Comparison of ENCODE assay signal across 15 mouse cellular contexts in genomic region chr16:4522879-4523278, GRCm38 (mm10). TPM values are rescaled to one million over a fixed set of nuclear protein-coding genes. Genes with fewer than 3 reads are reported as not detected.
A peak's percentile ranks its signal among the peaks of the same experiment; 100 is the strongest.
DNase-seq lines count a peak whose midpoint lies in the region; ATAC-seq and TF ChIP-seq lines count a peak whose summit lies in the region.
"Had no signal": no experiment of that assay in that cellular context is flagged by ENCODE, and none has a peak within 500 bp of the region (broad histone marks: within the 10 kb centered on the region; RNA-seq: fewer than 3 reads in every experiment).

No protein-coding gene starts in this region.

- peak overlapping the region; percentile 99 for H3K27ac ChIP-seq in gastrocnemius, adult 2 months
- peak overlapping the region; percentile 97 for H3K27ac ChIP-seq in heart, embryonic 13.5 days (replicated peaks)
- H3K27ac ChIP-seq in limb, embryonic 13.5 days: no peak overlapping the region
- H3K27ac ChIP-seq: forebrain, embryonic 15.5 days; liver, embryonic 13.5 days had no signal

- peak overlapping the region; percentile 65 for H3K4me2 ChIP-seq in heart, embryonic 13.5 days
- no peak overlapping the region for H3K4me2 ChIP-seq in limb, embryonic 13.5 days (replicated peaks)
- H3K4me2 ChIP-seq: forebrain, embryonic 15.5 days; liver, embryonic 13.5 days had no signal

- H3K36me3 ChIP-seq in heart, embryonic 13.5 days: 0 out of 2 replicates have a peak, but pooled peaks cover 4% of the 10 kb centered on the region
- H3K36me3 ChIP-seq in limb, embryonic 13.5 days: peaks cover 5% of the 10 kb centered on the region; the same call in 1 of the 2 replicates
- H3K36me3 ChIP-seq: forebrain, embryonic 15.5 days; liver, embryonic 13.5 days had no signal

- peaks cover 50% of the 10 kb centered on the region for H3K4me1 ChIP-seq in heart, embryonic 13.5 days
- peaks cover 26% of the 10 kb centered on the region for H3K4me1 ChIP-seq in limb, embryonic 13.5 days

- H3K9me3 ChIP-seq in heart, embryonic 13.5 days: 0 out of 2 replicates have a peak, but pooled peaks cover 6% of the 10 kb centered on the region
- peaks cover 5% of the 10 kb centered on the region; the same call in 1 of the 2 replicates for H3K9me3 ChIP-seq in limb, embryonic 13.5 days
- H3K9me3 ChIP-seq: forebrain, embryonic 15.5 days; liver, embryonic 13.5 days had no signal

- no peak for TF ChIP-seq CTCF in gastrocnemius, adult 2 months (IDR thresholded peaks at IDR 0.05)

- peak overlapping the region; percentile 81 for H3K4me3 ChIP-seq in gastrocnemius, adult 2 months
- H3K4me3 ChIP-seq in heart, embryonic 13.5 days: peak overlapping the region; percentile 58
- H3K4me3 ChIP-seq in limb, embryonic 13.5 days: peak overlapping the region; percentile 12; the same call in 1 of the 2 replicates
- H3K4me3 ChIP-seq: forebrain, embryonic 15.5 days; liver, embryonic 13.5 days had no signal

- H3K27me3 ChIP-seq in heart, embryonic 13.5 days (replicated peaks): no peaks in the 10 kb centered on the region
- no peaks in the 10 kb centered on the region for H3K27me3 ChIP-seq in limb, embryonic 13.5 days
- H3K27me3 ChIP-seq: forebrain, embryonic 15.5 days; liver, embryonic 13.5 days; Patski had no signal

- no peak for ATAC-seq in heart, embryonic 13.5 days (ENCODE audit: extremely low read depth, insufficient number of reproducible peaks, low FRiP score, low TSS enrichment)
- no peak; the same call in 1 of the 2 replicates for ATAC-seq in limb, embryonic 13.5 days (ENCODE audit: low FRiP score, low read depth)
- ATAC-seq: forebrain, embryonic 15.5 days; Patski had no signal

- H3K9ac ChIP-seq in heart, embryonic 13.5 days: peak overlapping the region; percentile 87
- H3K9ac ChIP-seq in limb, embryonic 13.5 days: peak overlapping the region; percentile 35; the same call in 1 of the 2 replicates
- H3K9ac ChIP-seq: forebrain, embryonic 15.5 days; liver, embryonic 13.5 days had no signal

- peak; percentile 95 for DNase-seq in heart, adult 11 months
- no peak for DNase-seq in heart, adult 8-10 months (ENCODE audit: low spot score)
- peak; percentile 85 for DNase-seq in gastrocnemius, adult 2 months
- no peak for DNase-seq in urinary bladder, adult 18-20 months (ENCODE audit: low spot score in 2 of 2)
- no peak for DNase-seq in spleen, postnatal 36 days (ENCODE audit: low spot score in 2 of 2)
- DNase-seq in kidney, postnatal 4 days: no peak
- DNase-seq: cerebellum, adult 8-10 months; kidney, postnatal 36 days; liver, embryonic 13.5 days; lung, postnatal 10 days; right cerebral cortex, postnatal 14 days had no signal

- intact Hi-C loops in gastrocnemius, adult 2 months (cut with DNase I): no loop called here

- 40% methylated on average over 8 of the region's 8 CpGs for WGBS in heart, embryonic 13.5 days
- WGBS in limb, embryonic 13.5 days: 30% methylated on average over 8 of the region's 8 CpGs

RNA-seq across cellular contexts. Expression of gene Srl, which starts 18.7 kb away (rescaled TPM):
- 100 to 1,000 TPM; 705 to 904 (median 868) TPM for total RNA-seq in heart, adult 8-10 months (2022)
- 1,000 to 10,000 TPM; 1,026 to 1,225 TPM for total RNA-seq in gastrocnemius, adult 2 months (2021)
- polyA plus RNA-seq in heart, embryonic 13.5 days (2015; fragmentation: Nextera tagmentation; extraction: Ambion mirVana): 177 and 181 TPM in 2 replicates
- polyA plus RNA-seq in limb, embryonic 13.5 days (2015; fragmentation: Nextera tagmentation; extraction: Ambion mirVana): 38.7 and 41.8 TPM in 2 replicates

RNA-seq across cellular contexts. Expression of gene Tfap4, which starts 36.8 kb away (rescaled TPM):
- total RNA-seq in heart, adult 8-10 months (2022): 1 to 10 TPM; 2.8 to 6.2 (median 3.6) TPM
- total RNA-seq in gastrocnemius, adult 2 months (2021): 1 to 10 TPM; 3.0 to 5.1 TPM
- 6.3 and 7.7 TPM in 2 replicates for polyA plus RNA-seq in heart, embryonic 13.5 days (2015; fragmentation: Nextera tagmentation; extraction: Ambion mirVana)
- polyA plus RNA-seq in limb, embryonic 13.5 days (2015; fragmentation: Nextera tagmentation; extraction: Ambion mirVana): 24.9 and 26.3 TPM in 2 replicates

Comparison
In these comparisons a context has a peak if more than half of its experiments do, and no peak if none do; other contexts are left out.
1. DNase-seq: peak in heart, adult 11 months (single experiment) and gastrocnemius, adult 2 months (single experiment); none in heart, adult 8-10 months (single experiment), urinary bladder, adult 18-20 months (0 of 2), spleen, postnatal 36 days (0 of 2) and kidney, postnatal 4 days (0 of 2).
2. H3K4me3 ChIP-seq: peak in every context shown above with its lines; median percentile 81 in gastrocnemius, adult 2 months; 58 in heart, embryonic 13.5 days; 12 in limb, embryonic 13.5 days.